Mouse (Mus musculus) spleen, postnatal 4 days (tissue): ENCODE measurements around the gene Mrps16.

Experiments
- DNase-seq, 2 experiments: peaks; one replicate each; pipeline ENCODE4 v3.0.0; 2022; ENCODE audit warnings: low spot score in 2 of 2

Mrps16 gene

GRCm38 (mm10) chr14:20393205-20393913 lies at the start of gene Mrps16:
Mrps16 (minus strand) TSS chr14:20393634.
- DNase-seq = peak; percentile 93 to 95

- DNase-seq = no peak
Measured at GRCm38 (mm10) chr14:20442252-20442651, 48.8 kb upstream of the Mrps16 start.

DNA sequence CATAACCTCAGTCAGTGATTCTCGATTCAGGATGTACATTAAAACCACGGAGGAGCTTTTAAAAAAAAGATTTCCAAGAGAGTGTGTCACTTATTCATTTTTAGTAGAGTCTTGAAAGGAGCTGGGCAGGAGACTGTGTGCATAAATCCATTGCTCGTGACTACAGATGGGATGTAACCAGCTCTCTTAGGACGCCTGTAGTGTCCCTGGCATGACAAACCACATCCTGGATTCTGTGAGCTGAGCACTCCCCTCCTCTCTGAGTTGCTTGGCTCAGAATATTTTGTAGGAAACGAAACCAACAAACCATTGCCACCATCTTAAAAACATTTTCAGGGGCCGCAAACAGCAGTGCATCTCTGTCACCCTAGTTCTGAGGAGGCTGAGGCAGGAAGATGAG lies 43.5 kb upstream of the Mrps16 start:
- DNase-seq = no peak

GRCm38 (mm10) chr14:20432420-20432819 lies 39.0 kb upstream of the Mrps16 start:
- no peak for DNase-seq

DNA sequence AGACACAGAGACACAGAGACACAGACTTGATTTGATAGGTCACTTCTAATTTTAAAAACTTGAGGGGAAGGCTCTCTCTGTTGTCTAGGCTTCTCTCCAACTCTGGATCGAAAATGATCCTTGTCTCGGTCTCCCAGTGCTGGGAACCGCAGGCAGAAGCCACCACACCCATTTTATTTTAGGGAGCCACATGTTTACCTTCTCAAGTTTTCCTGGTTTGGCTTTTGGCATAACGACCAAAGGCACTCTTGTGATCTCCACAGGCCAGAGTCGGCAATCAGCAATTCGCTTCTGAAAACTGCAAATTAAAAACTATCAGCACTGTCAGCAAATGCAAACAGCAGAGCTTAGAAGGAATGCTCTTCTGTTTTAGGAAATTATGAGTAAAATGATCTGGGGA lies 38.3 kb upstream of the Mrps16 start:
- no peak for DNase-seq

DNA sequence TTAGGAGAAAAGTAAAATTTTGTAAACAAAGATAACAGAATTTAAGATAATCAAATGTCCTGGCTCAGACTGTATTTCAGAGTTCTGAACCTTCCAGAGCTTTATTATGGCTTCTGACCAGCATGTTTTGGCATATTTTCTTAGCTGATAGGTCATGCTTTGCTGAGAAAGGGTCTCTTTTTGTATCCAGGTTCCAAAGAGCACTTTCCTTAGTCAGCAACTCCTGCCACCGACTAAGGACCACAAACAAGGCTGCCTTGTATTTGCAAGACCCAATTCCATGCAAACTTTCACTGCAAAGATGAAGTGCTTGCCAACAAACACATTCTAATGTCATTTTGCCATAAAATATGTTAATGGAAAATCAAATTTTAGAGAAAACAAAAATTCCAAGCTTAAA lies 36.4 kb upstream of the Mrps16 start:
- DNase-seq = no peak

GRCm38 (mm10) chr14:20428593-20428992 lies 35.2 kb upstream of the Mrps16 start:
- no peak for DNase-seq

GRCm38 (mm10) chr14:20423046-20423445 lies 29.6 kb upstream of the Mrps16 start:
- no peak for DNase-seq

- DNase-seq = no peak
Measured at GRCm38 (mm10) chr14:20422257-20422656, 28.8 kb upstream of the Mrps16 start.

DNA sequence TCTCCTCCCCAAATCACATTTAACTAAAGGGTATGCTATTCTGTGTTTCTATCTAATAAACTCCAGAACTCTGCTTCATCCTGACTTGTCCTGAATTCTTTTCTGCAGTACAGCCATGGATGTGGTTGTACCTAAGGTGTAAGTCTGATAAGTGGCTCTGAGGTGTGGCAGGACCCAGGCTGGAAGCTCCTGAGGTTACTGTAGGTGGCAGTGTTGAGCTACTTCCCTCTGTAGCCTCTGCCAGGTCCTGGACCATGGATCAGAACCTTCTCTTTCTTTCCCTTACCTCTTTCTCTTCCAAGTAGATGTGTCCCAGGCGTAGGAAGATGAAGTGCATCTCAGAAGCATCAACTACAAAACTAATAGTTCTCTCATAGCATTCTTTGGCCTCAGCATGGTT lies 6.6 kb upstream of the Mrps16 start:
- DNase-seq = peak in 1 of 2 experiments; percentile 35

GRCm38 (mm10) chr14:20398864-20399263 lies 5.4 kb upstream of the Mrps16 start:
- DNase-seq = peak; percentile 49 to 72

DNA sequence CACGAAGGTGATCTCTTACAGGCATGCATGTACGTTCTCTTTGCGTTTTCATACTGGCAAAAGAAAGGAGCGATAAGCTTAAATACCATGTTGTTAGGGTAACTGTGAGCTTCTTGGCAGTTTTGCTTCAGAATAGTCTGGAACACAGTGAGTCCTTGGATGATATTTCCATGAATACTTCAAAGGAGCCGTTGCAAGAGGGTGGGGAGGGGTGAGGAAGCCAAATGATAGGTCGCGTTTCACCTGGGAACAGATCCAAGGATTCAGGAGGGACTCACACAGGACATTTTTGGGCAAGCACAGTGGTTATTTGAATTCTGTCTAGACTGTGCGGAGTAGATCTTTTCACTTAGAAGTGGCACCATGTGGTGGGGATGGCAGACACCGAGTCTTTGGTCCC lies 3.8 kb upstream of the Mrps16 start:
- no peak for DNase-seq

GRCm38 (mm10) chr14:20392326-20392725 lies 1.1 kb downstream of the Mrps16 start:
- no peak for DNase-seq

- DNase-seq = no peak
Measured at GRCm38 (mm10) chr14:20389446-20390079, 3.9 kb downstream of the Mrps16 start.

DNA sequence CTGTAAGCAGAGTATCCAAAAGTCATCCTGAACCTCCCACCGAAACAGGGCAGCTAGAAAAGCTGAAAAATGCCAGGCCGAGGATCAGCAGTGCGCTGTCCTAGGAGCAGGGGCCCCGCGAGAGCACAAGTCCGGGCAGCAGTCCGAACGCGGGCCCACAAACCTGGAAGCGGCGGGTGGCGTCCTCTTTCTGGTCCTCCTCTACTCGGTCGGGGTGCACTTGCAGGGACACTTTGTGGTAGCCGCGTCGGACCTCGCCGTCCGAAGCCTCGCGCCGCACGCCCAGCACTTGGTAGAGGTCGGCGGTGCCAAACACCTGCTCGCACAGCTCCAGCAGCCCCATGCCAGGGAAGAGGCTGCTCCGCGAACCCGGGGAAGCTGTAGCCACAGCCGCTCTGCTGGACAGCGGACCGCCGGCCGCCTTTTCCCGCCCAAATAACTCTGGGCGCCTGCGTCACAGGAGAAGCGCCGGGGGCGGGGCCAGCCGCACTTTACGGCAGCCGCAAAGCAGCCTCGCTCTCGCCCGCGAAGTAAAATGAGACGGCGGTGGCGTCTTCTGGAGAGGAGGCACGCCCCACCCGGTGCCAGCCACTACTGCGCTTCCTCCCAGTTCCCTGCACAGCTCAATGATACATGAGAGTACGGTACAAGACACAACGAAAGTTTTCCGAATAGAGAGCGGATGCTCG lies 4.8 kb downstream of the Mrps16 start, which contains the start of gene Dnajc9:
Gene Dnajc9 (minus strand): TSS at position 470 of the 689 bp plus-strand sequence.
- DNase-seq = peak; percentile 97 to 98

- DNase-seq = peak in 1 of 2 experiments; percentile 35
Measured at GRCm38 (mm10) chr14:20379753-20380430, 13.5 kb downstream of the Mrps16 start.

- no peak for DNase-seq
Measured at GRCm38 (mm10) chr14:20379087-20379640, 14.3 kb downstream of the Mrps16 start.

- peak; percentile 72 to 81 for DNase-seq
Measured at GRCm38 (mm10) chr14:20378313-20379061, 14.9 kb downstream of the Mrps16 start.

- DNase-seq = peak in 1 of 2 experiments; percentile 33
Measured at GRCm38 (mm10) chr14:20377112-20377521, 16.3 kb downstream of the Mrps16 start.

- DNase-seq = no peak
Measured at GRCm38 (mm10) chr14:20371854-20372253, 21.6 kb downstream of the Mrps16 start.

GRCm38 (mm10) chr14:20370798-20371197 lies 22.6 kb downstream of the Mrps16 start:
- DNase-seq = no peak
